Mouse (Mus musculus) liver, embryonic 13.5 days (tissue): ENCODE data around the gene Acap2. TPM values are rescaled to one million over a fixed set of nuclear protein-coding genes. Genes with fewer than 3 reads are reported as not detected.
A peak's percentile ranks its signal among the peaks of the same experiment; 100 is the strongest.

Source experiments
- ATAC-seq: fragments of 200-750 bp; cut with Nextera tagmentation; 2 replicates; pipeline ENCODE4 v1.8.0; 2017; ENCODE audit warnings: low read depth, mild to moderate bottlenecking, moderate number of reproducible peaks, moderate library complexity
- DNase-seq: peaks from one replicate; pipeline ENCODE4 v3.0.0; 2022
- H3K27ac ChIP-seq: fragments of 300-500 bp; sonication (generic); 2 replicates; pipeline ENCODE4 v1.5.1; 2015; ENCODE audit warnings: moderate library complexity, mild to moderate bottlenecking, inconsistent platforms
- H3K27me3 ChIP-seq: fragments of 300-500 bp; sonication (generic); 2 replicates; pipeline ENCODE4 v1.6.1; 2015; ENCODE audit warnings: mild to moderate bottlenecking, inconsistent platforms
- H3K36me3 ChIP-seq: fragments of 300-500 bp; sonication (generic); 2 replicates; pipeline ENCODE4 v1.6.1; 2015; ENCODE audit warnings: mild to moderate bottlenecking, inconsistent platforms
- H3K4me1 ChIP-seq: fragments of 300-500 bp; sonication (generic); replicated peaks from 2 replicates; pipeline ENCODE4 v1.6.1; 2015; ENCODE audit warnings: inconsistent platforms
- H3K4me2 ChIP-seq: fragments of 300-500 bp; sonication (generic); 2 replicates; pipeline ENCODE4 v1.6.1; 2015; ENCODE audit warnings: inconsistent platforms, mild to moderate bottlenecking, moderate library complexity
- H3K4me3 ChIP-seq: fragments of 300-500 bp; sonication (generic); replicated peaks from 2 replicates; pipeline ENCODE4 v1.5.1; 2015; ENCODE audit warnings: mild to moderate bottlenecking, inconsistent platforms
- H3K9ac ChIP-seq: fragments of 300-500 bp; sonication (generic); 2 replicates; pipeline ENCODE4 v1.6.1; 2015; ENCODE audit warnings: mild to moderate bottlenecking, inconsistent platforms
- H3K9me3 ChIP-seq: fragments of 300-500 bp; sonication (generic); replicated peaks from 2 replicates; pipeline ENCODE4 v1.6.1; 2016; ENCODE audit warnings: inconsistent platforms
- WGBS: fragments of 180-500 bp; shearing (Covaris S2); methylation state at CpG from one replicate; pipeline ENCODE4 v1.1.7; 2015; ENCODE audit not compliant: insufficient replicate concordance; 5-methylcytosine and 5-hydroxymethylcytosine counted together
- polyA plus RNA-seq: library from polyadenylated mRNA; unstranded; fragments of >200 nt; fragmentation: Nextera tagmentation; extraction: Ambion mirVana; gene quantifications from 2 replicates; pipeline ENCODE4 v1.2.1, GENCODE M21; 2015

Gene Acap2
- polyA plus RNA-seq, 1 experiment from 2014 or later = 5.8 TPM

DNA sequence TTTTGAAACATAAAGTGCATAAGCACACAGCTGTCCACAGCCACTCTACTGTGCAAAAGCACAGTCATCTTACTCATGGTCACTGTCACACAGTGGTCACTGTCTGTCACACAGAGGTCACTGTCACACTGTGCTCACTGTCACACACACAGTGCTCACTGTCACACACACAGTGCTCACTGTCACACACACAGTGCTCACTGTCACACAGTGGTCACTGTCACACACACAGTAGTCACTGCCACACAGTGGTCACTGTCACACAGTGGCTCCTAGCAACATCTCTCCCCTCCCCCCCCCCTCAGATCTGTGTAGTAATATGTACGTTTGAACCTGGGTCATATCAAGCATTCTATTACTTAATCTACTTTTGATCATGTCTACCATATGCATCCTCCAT, 13.9 kb downstream of the Acap2 start:
- 30% methylated on average over 1 of the region's 1 CpGs for WGBS
- H3K9me3 ChIP-seq = no peaks in the 10 kb centered on the region
- no peak overlapping the region for H3K9ac ChIP-seq
- H3K36me3 ChIP-seq = no peaks in the 10 kb centered on the region
- ATAC-seq (peak; percentile 45; the same call in 1 of the 2 replicates), DNase-seq (no peak)
- H3K4me2 ChIP-seq = no peak overlapping the region
- H3K27me3 ChIP-seq = no peaks in the 10 kb centered on the region
- H3K4me1 ChIP-seq = peaks cover 61% of the 10 kb centered on the region
- no peak overlapping the region for H3K4me3 ChIP-seq
- H3K27ac ChIP-seq = no peak overlapping the region

GRCm38 (mm10) chr16:31185757-31186156, 15.3 kb downstream of the Acap2 start:
- Histone ChIP-seq H3K36me3 (no peaks in the 10 kb centered on the region), H3K9me3 (no peaks in the 10 kb centered on the region), H3K4me2 (no peak overlapping the region), H3K9ac (no peak overlapping the region), H3K27ac (no peak overlapping the region), H3K4me3 (no peak overlapping the region), H3K27me3 (no peaks in the 10 kb centered on the region), H3K4me1 (peaks cover 54% of the 10 kb centered on the region)
- 50% methylated on average over 2 of the region's 2 CpGs for WGBS
- no peak for ATAC-seq
- DNase-seq = no peak

GRCm38 (mm10) chr16:31184727-31185126, 16.3 kb downstream of the Acap2 start:
- 63% methylated on average over 4 of the region's 4 CpGs for WGBS
- H3K36me3 ChIP-seq = no peaks in the 10 kb centered on the region
- H3K4me1 ChIP-seq = peaks cover 57% of the 10 kb centered on the region
- no peak for DNase-seq
- ATAC-seq = no peak
- H3K9ac ChIP-seq = no peak overlapping the region
- no peaks in the 10 kb centered on the region for H3K9me3 ChIP-seq
- no peak overlapping the region for H3K4me3 ChIP-seq
- no peak overlapping the region for H3K4me2 ChIP-seq
- H3K27me3 ChIP-seq = no peaks in the 10 kb centered on the region
- H3K27ac ChIP-seq = no peak overlapping the region

GRCm38 (mm10) chr16:31182576-31182975, 18.5 kb downstream of the Acap2 start:
- WGBS = 67% methylated on average over 9 of the region's 9 CpGs
- no peak overlapping the region for H3K9ac ChIP-seq
- no peaks in the 10 kb centered on the region for H3K36me3 ChIP-seq
- H3K4me1 ChIP-seq = peaks cover 45% of the 10 kb centered on the region
- ATAC-seq (no peak), DNase-seq (no peak)
- no peaks in the 10 kb centered on the region for H3K27me3 ChIP-seq
- H3K4me2 ChIP-seq = no peak overlapping the region
- H3K9me3 ChIP-seq = no peaks in the 10 kb centered on the region
- no peak overlapping the region for H3K4me3 ChIP-seq
- H3K27ac ChIP-seq = no peak overlapping the region

DNA sequence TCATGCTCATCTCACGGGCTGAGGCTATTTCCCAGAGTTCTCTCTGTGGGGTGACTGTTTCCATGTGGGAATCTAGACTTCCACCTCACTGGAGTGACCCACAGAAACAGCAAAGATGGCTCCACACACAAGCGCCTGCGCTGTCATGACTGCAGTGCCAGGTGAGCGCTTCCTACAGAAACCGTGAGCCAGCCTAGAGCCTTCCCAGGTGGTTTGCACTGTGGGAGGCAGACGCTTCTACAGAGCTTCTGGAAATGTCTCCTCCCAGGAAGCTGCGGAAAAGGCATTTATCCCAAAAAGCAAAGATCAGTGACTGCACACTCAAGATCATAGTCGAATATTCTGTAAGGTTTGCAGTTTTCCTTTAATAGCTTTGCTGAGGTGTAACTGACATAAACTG, 20.2 kb downstream of the Acap2 start:
- ATAC-seq (no peak), DNase-seq (no peak)
- Histone ChIP-seq H3K4me3 (no peak overlapping the region), H3K36me3 (no peaks in the 10 kb centered on the region), H3K4me1 (peaks cover 36% of the 10 kb centered on the region), H3K9me3 (no peaks in the 10 kb centered on the region), H3K27ac (no peak overlapping the region), H3K9ac (no peak overlapping the region), H3K4me2 (no peak overlapping the region), H3K27me3 (no peaks in the 10 kb centered on the region)
- WGBS = 81% methylated on average over 8 of the region's 8 CpGs

DNA sequence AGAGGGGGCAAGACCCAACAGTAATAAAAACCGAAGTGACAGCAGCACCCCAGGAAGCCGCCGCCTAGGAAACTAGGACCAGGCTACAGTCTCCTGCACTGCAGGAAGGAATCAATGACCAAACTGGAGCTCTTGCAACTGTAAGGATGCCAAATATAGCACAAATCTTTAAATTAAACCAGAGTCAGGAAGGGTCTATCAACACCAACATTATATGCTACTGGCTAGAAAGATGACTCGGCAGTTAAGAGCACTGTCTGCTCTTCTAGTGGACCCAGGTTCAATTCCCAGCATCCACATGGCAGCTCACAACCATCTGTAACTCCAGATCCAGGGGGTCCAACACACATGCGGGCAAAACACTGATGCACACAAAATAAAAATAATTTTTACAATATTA, 21.7 kb downstream of the Acap2 start:
- ATAC-seq (no peak), DNase-seq (no peak)
- 60% methylated on average over 5 of the region's 5 CpGs for WGBS

DNA sequence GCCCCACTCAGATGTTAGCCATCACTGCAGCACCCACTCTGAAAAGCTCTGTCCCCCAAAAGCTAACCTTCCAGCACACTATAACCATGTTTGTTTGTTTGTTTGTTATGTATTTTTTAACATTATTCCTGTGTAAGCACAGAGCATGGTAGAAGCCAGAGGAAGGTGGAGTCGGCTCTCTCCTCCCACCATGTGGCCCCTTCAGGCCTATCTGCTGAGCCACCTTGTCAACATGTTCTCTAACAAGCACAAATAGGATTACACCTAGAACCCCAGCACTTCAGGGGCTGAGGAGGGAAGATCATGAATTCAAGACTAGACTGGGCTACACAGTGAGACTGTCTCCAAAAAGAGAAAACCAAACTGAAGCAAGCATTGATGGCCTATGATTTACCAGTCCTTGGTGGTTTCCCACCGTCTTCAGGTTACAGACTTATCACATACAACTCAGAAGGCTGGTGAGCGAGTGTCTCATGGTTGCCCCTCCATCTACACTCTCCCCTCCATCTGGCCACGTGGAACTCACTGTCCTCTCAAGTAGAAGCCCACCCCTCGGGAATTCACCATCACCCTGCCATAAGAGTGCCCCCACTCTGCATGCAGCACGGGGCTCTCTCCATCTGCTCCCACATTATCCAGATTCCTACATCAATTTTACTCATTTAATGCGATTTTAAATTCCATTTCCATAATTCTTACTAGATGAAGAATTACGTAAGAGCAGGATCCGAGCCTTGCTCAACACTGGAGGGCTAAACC, 26.0 kb downstream of the Acap2 start:
- 62% methylated on average over 9 of the region's 9 CpGs for WGBS
- Histone ChIP-seq H3K4me2 (no peak overlapping the region), H3K27me3 (no peaks in the 10 kb centered on the region), H3K9me3 (no peaks in the 10 kb centered on the region), H3K36me3 (no peaks in the 10 kb centered on the region), H3K27ac (no peak overlapping the region), H3K4me3 (no peak overlapping the region), H3K4me1 (peaks cover 42% of the 10 kb centered on the region), H3K9ac (no peak overlapping the region)
- DNase-seq (no peak), ATAC-seq (peak; percentile 57; the same call in 1 of the 2 replicates)

More for the DNA sequence above, 21.7 kb downstream of the Acap2 start:
- no peak overlapping the region for H3K4me2 ChIP-seq
- no peak overlapping the region for H3K9ac ChIP-seq
- no peaks in the 10 kb centered on the region for H3K27me3 ChIP-seq
- H3K27ac ChIP-seq = no peak overlapping the region
- peaks cover 40% of the 10 kb centered on the region for H3K4me1 ChIP-seq
- no peak overlapping the region for H3K4me3 ChIP-seq
- H3K9me3 ChIP-seq = no peaks in the 10 kb centered on the region
- H3K36me3 ChIP-seq = no peaks in the 10 kb centered on the region

DNA sequence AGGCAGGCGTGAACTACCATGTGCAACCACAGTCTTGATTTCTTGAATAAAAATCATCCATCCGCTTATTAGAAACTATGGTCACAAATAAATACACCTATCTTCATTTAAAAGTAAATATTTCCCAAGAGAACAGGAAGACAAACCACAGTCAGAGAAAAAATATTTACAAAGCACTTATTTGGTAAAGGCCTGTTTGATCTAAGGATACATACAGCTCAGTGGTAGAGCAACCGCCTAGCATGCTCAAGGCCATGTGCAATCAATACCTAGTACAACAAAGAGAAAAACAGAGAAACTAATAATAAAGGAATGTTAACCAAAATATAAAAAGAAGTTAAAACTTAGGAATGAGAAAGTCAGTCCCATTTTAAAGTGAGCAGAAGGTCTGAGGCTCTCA, 28.8 kb downstream of the Acap2 start:
- DNase-seq (no peak), ATAC-seq (no peak)
- Histone ChIP-seq H3K27ac (peak overlapping the region; percentile 34; the same call in 1 of the 2 replicates), H3K4me1 (peaks cover 60% of the 10 kb centered on the region), H3K9ac (no peak overlapping the region), H3K27me3 (no peaks in the 10 kb centered on the region), H3K9me3 (no peaks in the 10 kb centered on the region), H3K4me2 (no peak overlapping the region), H3K4me3 (no peak overlapping the region), H3K36me3 (no peaks in the 10 kb centered on the region)
- 73% methylated on average over 3 of the region's 3 CpGs for WGBS

- Histone ChIP-seq H3K27ac (no peak overlapping the region; the same call in 1 of the 2 replicates), H3K27me3 (no peaks in the 10 kb centered on the region), H3K4me2 (no peak overlapping the region), H3K4me3 (no peak overlapping the region), H3K36me3 (no peaks in the 10 kb centered on the region), H3K9me3 (no peaks in the 10 kb centered on the region), H3K9ac (no peak overlapping the region), H3K4me1 (peaks cover 66% of the 10 kb centered on the region)
- DNase-seq (no peak), ATAC-seq (no peak)
Measured at GRCm38 (mm10) chr16:31171418-31171817, 29.6 kb downstream of the Acap2 start.

GRCm38 (mm10) chr16:31170297-31170696, 30.7 kb downstream of the Acap2 start:
- H3K27me3 ChIP-seq = no peaks in the 10 kb centered on the region
- no peaks in the 10 kb centered on the region for H3K36me3 ChIP-seq
- H3K4me2 ChIP-seq = no peak overlapping the region
- ATAC-seq = no peak
- H3K9me3 ChIP-seq = no peaks in the 10 kb centered on the region
- H3K4me3 ChIP-seq = no peak overlapping the region
- DNase-seq = no peak
- no peak overlapping the region for H3K9ac ChIP-seq
- no peak overlapping the region for H3K27ac ChIP-seq
- 78% methylated on average over 8 of the region's 8 CpGs for WGBS
- peaks cover 69% of the 10 kb centered on the region for H3K4me1 ChIP-seq

DNA sequence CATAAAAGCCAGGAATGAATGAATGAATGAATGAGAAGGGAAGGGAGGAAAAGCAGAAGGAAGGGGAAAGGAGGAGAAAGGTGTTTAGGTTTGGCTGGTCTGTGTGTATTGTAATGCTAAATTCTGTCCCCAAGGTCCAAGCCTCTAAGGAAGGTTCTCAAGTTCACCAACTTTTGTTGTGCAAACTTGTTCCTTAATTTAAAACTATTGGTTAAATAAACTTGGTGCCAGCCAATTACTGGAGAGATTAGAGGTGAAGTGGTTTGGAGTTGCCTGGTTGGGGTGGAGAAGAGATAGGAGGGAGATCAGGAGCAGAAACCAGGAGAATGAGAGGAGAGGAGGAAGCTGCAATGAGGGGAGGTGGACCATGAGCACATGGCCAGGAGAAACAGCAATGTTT, 31.4 kb downstream of the Acap2 start:
- H3K9me3 ChIP-seq = no peaks in the 10 kb centered on the region
- H3K27ac ChIP-seq = no peak overlapping the region
- H3K27me3 ChIP-seq = no peaks in the 10 kb centered on the region
- no peaks in the 10 kb centered on the region for H3K36me3 ChIP-seq
- H3K4me3 ChIP-seq = no peak overlapping the region
- no peak overlapping the region for H3K9ac ChIP-seq
- ATAC-seq (no peak), DNase-seq (no peak)
- H3K4me2 ChIP-seq = no peak overlapping the region
- H3K4me1 ChIP-seq = peaks cover 66% of the 10 kb centered on the region

DNA sequence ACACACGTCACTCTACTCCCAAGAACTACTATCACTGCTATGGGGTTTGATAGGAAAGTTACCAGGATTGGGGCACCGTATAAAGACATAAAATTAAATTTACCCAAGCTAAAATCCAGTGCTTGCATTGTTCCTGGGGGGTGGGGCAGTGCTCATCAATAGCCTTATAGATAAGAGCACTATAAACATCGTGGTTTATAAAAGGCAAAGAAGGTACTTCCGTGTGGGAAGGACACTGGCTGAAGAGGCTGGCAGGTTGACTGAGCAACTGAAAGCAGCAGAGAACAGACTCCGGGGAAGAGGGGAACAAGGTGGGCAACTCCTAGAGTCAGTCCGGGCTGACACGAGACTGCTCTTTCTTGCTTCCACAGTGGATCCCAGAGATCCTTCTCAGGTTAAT, 33.1 kb downstream of the Acap2 start:
- H3K4me3 ChIP-seq = no peak overlapping the region
- no peaks in the 10 kb centered on the region for H3K9me3 ChIP-seq
- no peak overlapping the region for H3K4me2 ChIP-seq
- H3K36me3 ChIP-seq = no peaks in the 10 kb centered on the region
- DNase-seq (no peak), ATAC-seq (no peak)
- peaks cover 55% of the 10 kb centered on the region for H3K4me1 ChIP-seq
- H3K27ac ChIP-seq = no peak overlapping the region
- H3K27me3 ChIP-seq = no peaks in the 10 kb centered on the region
- H3K9ac ChIP-seq = no peak overlapping the region
- WGBS = 38% methylated on average over 7 of the region's 7 CpGs
